Mouse (Mus musculus) 3T3-L1 (cell line): ENCODE measurements at regions not wholly inside any gene's neighbourhood (a gene's known extent, or its start where the extent isn't known, plus 50 kb on each side); places are given as distances from the start of the nearest gene placed in this dataset.

Experiments
- DNase-seq: peaks from one replicate; pipeline ENCODE4 v3.0.0-alpha.2; 2015; ENCODE audit warnings: low read depth, low spot score

GRCm38 (mm10) chr11:64138934-64139333 is 59.7 kb upstream of the Cox10 start:
- no peak for DNase-seq

GRCm38 (mm10) chr11:64135766-64136165 is 56.5 kb upstream of the Cox10 start:
- no peak for DNase-seq

DNA sequence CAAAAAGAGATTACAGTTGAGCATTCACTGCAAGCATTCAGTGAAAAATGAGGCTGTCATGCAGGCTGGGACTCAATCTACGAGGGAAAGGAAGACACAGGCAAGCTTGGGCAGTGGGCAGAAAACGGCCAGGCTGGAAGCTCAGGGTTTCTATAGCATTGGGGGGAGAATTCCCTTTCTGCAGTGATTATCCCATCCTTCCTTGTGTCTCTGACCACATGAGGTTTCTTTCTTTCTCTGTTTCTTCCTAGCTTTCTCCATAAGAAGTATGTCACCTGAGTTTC is 56.0 kb upstream of the Cox10 start:
- DNase-seq = no peak

- DNase-seq = no peak
Observed at GRCm38 (mm10) chr11:64134571-64135307, 55.5 kb upstream of the Cox10 start.
